In the genomic region with DNA sequence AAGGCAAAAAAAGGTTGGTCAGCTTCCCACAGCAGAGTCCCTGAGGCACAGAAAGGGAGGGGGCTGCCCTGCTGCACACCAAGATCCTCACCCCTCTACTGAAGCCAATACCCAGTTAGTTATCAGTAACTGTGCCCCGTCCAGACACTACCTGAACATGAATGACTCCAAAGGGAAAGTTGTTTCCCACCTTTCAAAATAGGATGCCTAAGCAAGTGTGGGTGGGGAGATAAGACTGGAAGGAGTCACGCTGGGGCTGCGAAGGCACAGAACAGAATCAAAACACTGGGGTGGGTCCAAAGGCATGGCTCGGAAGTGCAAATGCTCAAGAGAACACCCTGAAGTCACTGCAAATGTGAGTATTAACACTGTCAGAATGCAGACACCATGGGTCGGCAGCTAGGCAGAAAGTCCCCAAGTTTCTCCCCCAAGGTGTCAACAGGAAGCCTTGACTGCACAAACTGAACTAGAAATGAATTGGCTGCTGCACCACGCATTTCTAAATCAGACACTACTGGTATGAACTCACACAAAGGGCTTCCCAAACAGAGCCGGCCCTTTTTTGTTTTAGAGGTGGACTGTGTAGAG, we compare ENCODE assay signal across 12 mouse cellular contexts. TPM values are rescaled to one million over a fixed set of nuclear protein-coding genes. Genes with fewer than 3 reads are reported as not detected.
DNase-seq lines count a peak whose midpoint lies in the region; ATAC-seq lines count a peak whose summit lies in the region.
"Had no signal": no experiment of that assay in that cellular context is flagged by ENCODE, and none has a peak within 500 bp of the region (broad histone marks: within the 10 kb centered on the region; RNA-seq: fewer than 3 reads in every experiment).

No protein-coding gene starts in this region.

- 63% methylated on average over 7 of the region's 7 CpGs for WGBS in forebrain, embryonic 12.5 days
- 58% methylated on average over 7 of the region's 7 CpGs for WGBS in forebrain, embryonic 15.5 days
- 72% methylated on average over 7 of the region's 7 CpGs for WGBS in midbrain, embryonic 16.5 days

- peak overlapping the region; percentile 8; the same call in 1 of the 2 replicates for H3K4me2 ChIP-seq in forebrain, embryonic 12.5 days
- no peak overlapping the region for H3K4me2 ChIP-seq in forebrain, embryonic 15.5 days (replicated peaks)
- H3K4me2 ChIP-seq in midbrain, embryonic 16.5 days (ENCODE audit: low read length) = no peak overlapping the region
- H3K4me2 ChIP-seq: neural tube, embryonic 15.5 days had no signal

- DNase-seq in CD4-positive helper T cell, adult 2 months (ENCODE audit: low read depth, low spot score) = peak; percentile 55
- no peak for DNase-seq in retina, embryonic 14.5 days (ENCODE audit: low spot score)
- DNase-seq in ovary, postnatal 14 days (ENCODE audit: low spot score) = no peak
- DNase-seq: cerebellum, adult 11-12 months; heart, postnatal 4 days; kidney, postnatal 25 days had no signal

- H3K9ac ChIP-seq in forebrain, embryonic 12.5 days = no peak overlapping the region
- no peak overlapping the region for H3K9ac ChIP-seq in forebrain, embryonic 15.5 days (replicated peaks)
- H3K9ac ChIP-seq in midbrain, embryonic 16.5 days (ENCODE audit: low read depth, low read length) = no peak overlapping the region
- H3K9ac ChIP-seq: neural tube, embryonic 15.5 days had no signal

- H3K9me3 ChIP-seq in forebrain, embryonic 12.5 days = no peaks in the 10 kb centered on the region
- H3K9me3 ChIP-seq in forebrain, embryonic 15.5 days = no peaks in the 10 kb centered on the region
- no peaks in the 10 kb centered on the region for H3K9me3 ChIP-seq in megakaryocyte, embryonic 14.5 days
- H3K9me3 ChIP-seq in midbrain, embryonic 16.5 days (replicated peaks; ENCODE audit: control insufficient read depth, low read length, poor library complexity, severe bottlenecking) = no peaks in the 10 kb centered on the region
- H3K9me3 ChIP-seq: neural tube, embryonic 15.5 days had no signal

- no peaks in the 10 kb centered on the region for H3K4me1 ChIP-seq in forebrain, embryonic 12.5 days
- no peaks in the 10 kb centered on the region for H3K4me1 ChIP-seq in forebrain, embryonic 15.5 days
- peaks cover 80% of the 10 kb centered on the region for H3K4me1 ChIP-seq in megakaryocyte, embryonic 14.5 days
- H3K4me1 ChIP-seq in midbrain, embryonic 16.5 days (ENCODE audit: control insufficient read depth, insufficient read depth, low read length) = no peaks in the 10 kb centered on the region
- H3K4me1 ChIP-seq: neural tube, embryonic 15.5 days had no signal

- peaks cover 24% of the 10 kb centered on the region for H3K27me3 ChIP-seq in forebrain, embryonic 12.5 days
- H3K27me3 ChIP-seq in forebrain, embryonic 15.5 days = peaks cover 9% of the 10 kb centered on the region
- peaks cover 20% of the 10 kb centered on the region for H3K27me3 ChIP-seq in megakaryocyte, embryonic 14.5 days (replicated peaks)
- H3K27me3 ChIP-seq in midbrain, embryonic 16.5 days (ENCODE audit: control insufficient read depth, insufficient read depth, low read depth, low read length) = peaks cover 14% of the 10 kb centered on the region

- H3K36me3 ChIP-seq in forebrain, embryonic 12.5 days (replicated peaks) = no peaks in the 10 kb centered on the region
- no peaks in the 10 kb centered on the region for H3K36me3 ChIP-seq in forebrain, embryonic 15.5 days
- peaks cover 42% of the 10 kb centered on the region for H3K36me3 ChIP-seq in megakaryocyte, embryonic 14.5 days (replicated peaks; ENCODE audit: low read length)
- no peaks in the 10 kb centered on the region for H3K36me3 ChIP-seq in midbrain, embryonic 16.5 days (ENCODE audit: control insufficient read depth, insufficient read depth, low read length)
- H3K36me3 ChIP-seq: neural tube, embryonic 15.5 days had no signal

- H3K4me3 ChIP-seq in forebrain, embryonic 12.5 days (replicated peaks) = no peak overlapping the region
- no peak overlapping the region for H3K4me3 ChIP-seq in forebrain, embryonic 15.5 days
- H3K4me3 ChIP-seq in megakaryocyte, embryonic 14.5 days (replicated peaks) = peak overlapping the region; percentile 83
- no peak overlapping the region for H3K4me3 ChIP-seq in midbrain, embryonic 16.5 days (ENCODE audit: low read depth, low read length)
- H3K4me3 ChIP-seq: neural tube, embryonic 15.5 days had no signal

- H3K27ac ChIP-seq in forebrain, embryonic 12.5 days = no peak overlapping the region
- no peak overlapping the region for H3K27ac ChIP-seq in forebrain, embryonic 15.5 days (replicated peaks)
- no peak overlapping the region for H3K27ac ChIP-seq in midbrain, embryonic 16.5 days (ENCODE audit: low read length)
- H3K27ac ChIP-seq: neural tube, embryonic 15.5 days had no signal

- ATAC-seq in forebrain, embryonic 12.5 days (ENCODE audit: low FRiP score) = no peak
- ATAC-seq in forebrain, embryonic 15.5 days (replicated peaks) = no peak
- peak; percentile 67 for ATAC-seq in erythroblast, adult 5-6 weeks (replicated peaks; ENCODE audit: low FRiP score, poor library complexity, severe bottlenecking)
- ATAC-seq in midbrain, embryonic 16.5 days = no peak

RNA-seq across cellular contexts. Expression of gene Tent5c, which starts 6.7 kb away (rescaled TPM):
- polyA plus RNA-seq in forebrain, embryonic 12.5 days (2016; fragmentation: Nextera tagmentation; extraction: Ambion mirVana) = 5.6 and 6.2 TPM in 2 replicates
- 3.1 and 3.2 TPM in 2 replicates for polyA plus RNA-seq in forebrain, embryonic 15.5 days (2015; fragmentation: Nextera tagmentation; extraction: Ambion mirVana)
- total RNA-seq in erythroblast, adult 5-6 weeks (2015; ENCODE audit: low replicate concordance) = 608 and 670 TPM in 2 replicates
- 1,090 and 1,183 TPM in 2 replicates for total RNA-seq in erythroblast, adult 5-6 weeks (2017; ENCODE audit: low replicate concordance)
- 4.6 and 7.1 TPM in 2 replicates for polyA plus RNA-seq in megakaryocyte, embryonic 14.5 days (2012; ENCODE audit: insufficient read depth, low replicate concordance)
- 3.7 and 4.8 TPM in 2 replicates for polyA plus RNA-seq in midbrain, embryonic 16.5 days (2015; fragmentation: Nextera tagmentation; extraction: Ambion mirVana)
